Mouse (Mus musculus) layer of hippocampus, postnatal 14 days (tissue): ENCODE data around the gene Cilp. TPM values are rescaled to one million over a fixed set of nuclear protein-coding genes. Genes with fewer than 3 reads are reported as not detected.

Experiments
- DNase-seq, 2 experiments: peaks; one replicate each; pipeline ENCODE4 v3.0.0; 2021 to 2022; ENCODE audit warnings: low spot score in 2 of 2, mixed read lengths in 1 of 2
- total RNA-seq, 2 experiments: library from RNA; stranded (reverse); gene quantifications; 2 replicates each; pipeline ENCODE4 v1.2.3; 2021

Gene Cilp
- total RNA-seq, 2 experiments from 2014 or later: 0.07 to 0.14 TPM

- DNase-seq: no peak
Observed at GRCm38 (mm10) chr9:65293580-65293972, 28.6 kb downstream of the Cilp start.

DNA sequence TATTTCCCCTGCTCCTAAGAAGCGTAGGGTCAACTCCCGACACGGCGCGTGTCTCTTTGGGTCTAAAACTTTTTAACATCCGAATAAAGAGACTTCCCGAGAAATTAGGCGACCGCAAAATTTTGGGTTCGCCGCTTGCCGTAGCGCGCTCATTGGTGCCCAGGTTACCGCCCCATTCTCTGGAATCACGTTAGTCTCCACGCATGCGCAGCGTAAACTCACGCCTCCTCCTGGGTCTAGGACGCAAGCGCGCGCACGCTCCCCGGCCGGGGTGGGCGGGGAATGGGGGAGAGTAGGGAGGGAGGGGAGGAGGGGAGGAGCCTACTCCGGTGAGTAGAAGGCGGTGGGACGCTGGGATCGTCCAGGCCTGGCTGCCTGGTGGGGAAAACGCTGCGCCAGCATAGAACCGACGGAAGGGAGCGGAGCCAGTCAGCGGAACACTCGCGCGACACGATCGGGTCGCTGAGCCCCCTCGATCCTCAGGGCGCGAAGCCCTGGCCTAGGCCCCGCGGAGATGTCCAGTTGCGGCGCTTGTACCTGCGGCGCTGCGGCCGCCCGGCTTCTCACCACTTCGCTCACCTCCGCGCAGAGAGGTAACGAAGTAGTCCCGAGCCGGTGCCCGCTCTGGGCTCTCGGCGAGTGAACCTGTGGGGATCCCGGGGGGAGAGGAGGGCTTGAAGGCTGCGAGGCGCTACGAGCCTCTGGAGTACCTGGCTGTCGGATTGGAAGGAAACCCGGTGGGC is 29.2 kb downstream of the Cilp start, which contains the start of gene Clpx:
Gene Clpx, plus strand, starts transcription at position 288 of the 743 bp plus-strand sequence.
- DNase-seq: peak; percentile 95 to 99

GRCm38 (mm10) chr9:65294716-65295378 is 29.9 kb downstream of the Cilp start:
- no peak for DNase-seq

DNA sequence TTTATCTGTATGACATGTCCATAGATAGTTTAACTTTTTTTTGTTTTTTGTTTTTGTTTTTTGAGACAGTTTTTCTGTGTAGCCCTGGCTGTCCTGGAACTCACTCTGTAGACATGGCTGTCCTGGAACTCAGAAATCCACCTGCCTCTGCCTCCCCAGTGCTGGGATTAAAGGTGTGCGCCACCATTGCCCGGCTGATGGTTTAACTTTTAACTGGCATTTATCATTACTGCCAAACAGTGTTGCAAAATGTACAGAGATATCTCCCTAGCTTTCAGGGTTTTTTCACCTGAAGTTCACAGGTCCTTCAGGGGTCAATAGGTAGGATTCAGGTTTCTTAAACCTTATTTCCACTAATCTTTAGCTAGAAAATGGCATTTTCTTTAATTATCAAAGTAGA is 32.1 kb downstream of the Cilp start:
- DNase-seq: no peak

- DNase-seq: no peak
Observed at GRCm38 (mm10) chr9:65298761-65299160, 33.8 kb downstream of the Cilp start.

GRCm38 (mm10) chr9:65299650-65300049 is 34.7 kb downstream of the Cilp start:
- no peak for DNase-seq

- no peak for DNase-seq
Observed at GRCm38 (mm10) chr9:65302327-65302983, 37.5 kb downstream of the Cilp start.

GRCm38 (mm10) chr9:65303586-65303985 is 38.6 kb downstream of the Cilp start:
- no peak for DNase-seq

DNA sequence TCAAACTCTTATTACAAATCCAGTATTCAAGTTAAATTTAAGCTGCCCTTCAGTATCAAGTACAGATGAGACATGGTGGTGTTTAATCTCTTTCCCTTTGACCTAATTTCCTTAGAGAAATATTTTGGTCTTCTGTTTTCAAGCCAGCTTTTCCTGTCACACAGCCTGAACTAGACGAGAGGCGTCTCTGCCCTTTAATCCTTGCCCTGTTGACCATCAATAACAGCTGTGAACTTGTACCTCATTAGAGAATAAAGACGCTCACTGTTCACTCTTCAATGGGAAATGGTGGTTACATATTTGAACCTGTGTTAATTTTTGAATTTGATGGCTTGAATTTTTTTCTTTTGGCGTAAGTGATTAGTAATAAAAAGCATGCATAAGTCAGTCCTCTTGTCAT is 39.3 kb downstream of the Cilp start:
- no peak for DNase-seq

DNA sequence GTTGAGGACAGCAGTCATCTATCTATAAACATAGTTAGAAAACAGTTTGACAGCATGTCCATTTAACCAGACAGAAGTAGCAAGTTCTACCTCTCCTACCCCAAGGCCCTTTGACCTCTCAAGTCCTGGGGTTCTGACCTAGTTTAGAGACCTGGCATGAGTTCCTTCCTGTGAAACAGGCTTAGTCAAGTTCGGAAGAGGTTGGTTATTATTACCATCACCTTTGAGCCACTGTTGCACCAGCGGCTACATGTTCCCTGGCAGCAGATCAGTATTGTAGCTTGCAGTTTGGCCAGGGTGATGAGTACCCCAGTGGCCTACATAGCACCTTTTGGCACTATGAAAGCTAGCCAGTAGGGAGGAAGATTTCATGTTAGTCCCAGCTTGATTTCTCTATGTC is 41.7 kb downstream of the Cilp start:
- no peak for DNase-seq

GRCm38 (mm10) chr9:65308011-65308410 is 43.0 kb downstream of the Cilp start:
- DNase-seq: no peak

GRCm38 (mm10) chr9:65312669-65313357 is 47.8 kb downstream of the Cilp start:
- DNase-seq: no peak

DNA sequence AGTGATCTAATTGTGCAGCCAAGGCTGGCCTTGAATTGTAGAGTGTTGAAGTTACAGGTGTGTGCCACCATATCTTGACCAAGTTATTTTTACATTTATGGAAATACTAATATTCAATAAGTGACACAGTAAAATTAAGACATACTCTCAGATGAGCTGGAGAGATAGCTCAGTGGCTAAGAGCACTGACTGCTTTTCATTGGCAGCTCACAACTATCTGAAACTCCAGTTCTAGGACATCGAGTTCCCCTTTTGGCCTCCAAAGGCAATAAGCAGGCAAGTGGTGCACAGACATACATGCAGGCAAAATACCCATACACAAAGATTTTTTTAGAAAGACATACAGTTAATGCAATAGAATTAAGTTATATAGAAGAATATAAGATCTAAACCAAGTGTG is 48.9 kb downstream of the Cilp start:
- DNase-seq: no peak

DNA sequence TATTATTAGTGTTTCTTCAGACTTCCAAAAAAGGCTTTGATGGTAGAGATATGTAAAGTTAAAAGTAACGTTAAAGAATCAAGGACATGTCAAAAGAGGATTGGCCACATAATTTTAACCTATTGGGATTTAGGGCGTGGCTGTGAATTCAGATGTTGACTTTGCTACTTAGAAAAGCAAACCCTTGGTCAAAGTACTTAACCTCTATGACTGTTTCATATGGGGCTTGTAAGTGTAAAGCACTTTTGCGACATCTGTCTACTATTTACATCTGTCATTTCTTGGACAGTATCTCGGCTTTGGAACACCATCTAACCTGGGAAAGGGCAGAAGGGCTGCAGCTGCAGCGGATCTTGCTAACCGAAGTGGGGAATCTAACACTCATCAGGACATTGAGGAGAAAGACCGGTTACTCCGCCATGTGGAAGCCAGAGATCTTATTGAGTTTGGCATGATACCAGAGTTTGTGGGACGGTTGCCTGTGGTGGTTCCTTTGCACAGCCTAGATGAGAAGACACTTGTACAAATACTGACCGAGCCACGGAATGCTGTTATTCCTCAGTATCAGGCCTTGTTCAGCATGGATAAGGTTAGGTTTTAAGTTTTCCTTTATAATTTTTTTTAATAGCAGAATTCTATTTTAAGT is 57.4 kb downstream of the Cilp start:
- DNase-seq: no peak

GRCm38 (mm10) chr9:65325971-65326370 is 61.0 kb downstream of the Cilp start:
- DNase-seq: no peak

DNA sequence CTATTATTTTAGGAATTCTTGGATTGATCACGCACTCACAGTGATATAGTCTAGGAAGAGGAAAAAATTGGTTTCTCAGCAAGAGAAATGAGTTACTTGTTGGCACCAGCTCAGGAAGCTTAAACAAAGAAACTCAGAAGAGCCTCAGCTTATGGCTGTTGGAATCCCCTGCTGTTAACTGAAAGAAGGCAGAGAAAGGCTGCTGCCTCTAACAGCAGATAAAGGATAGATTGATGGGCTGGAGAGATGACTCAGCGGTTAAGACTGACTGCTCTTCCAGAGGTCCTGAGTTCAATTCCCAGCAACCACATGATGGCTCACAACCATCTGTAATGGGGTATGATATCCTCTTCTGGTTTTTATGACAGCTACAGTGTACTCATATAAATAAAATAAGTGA is 62.4 kb downstream of the Cilp start:
- no peak for DNase-seq

Other genes with a start within 250 kb of the Cilp start
- 100 to 1,000 TPM; 161 to 165 TPM for gene Hacd3, start 243.5 kb upstream of the Cilp start, total RNA-seq
- gene Dpp8, start 232.8 kb upstream of the Cilp start, total RNA-seq: 100 to 1,000 TPM; 136 to 151 TPM
- gene Igdcc4, start 163.7 kb upstream of the Cilp start, total RNA-seq: 10 to 100 TPM; 26.1 to 30.4 TPM
- 1 to 10 TPM; 5.3 to 6.1 TPM for gene Igdcc3, start 124.0 kb upstream of the Cilp start, total RNA-seq
- 1 to 10 TPM; 4.1 TPM for gene Parp16, start 69.8 kb upstream of the Cilp start, total RNA-seq
- gene Clpx, start 29.1 kb downstream of the Cilp start, total RNA-seq: 10 to 100 TPM; 30.4 to 30.8 TPM
- gene Pdcd7, start 80.9 kb downstream of the Cilp start, total RNA-seq: 10 to 100 TPM; 22.4 to 27.2 TPM
- 1 to 10 TPM; 3.8 to 6.5 TPM for gene Ubap1l, start 95.9 kb downstream of the Cilp start, total RNA-seq
- gene Kbtbd13, start 126.5 kb downstream of the Cilp start, total RNA-seq: under 1 TPM; 0.21 to 0.25 TPM
- 1 to 10 TPM; 3.6 to 4.8 TPM for gene Rasl12, start 133.3 kb downstream of the Cilp start, total RNA-seq
- not detected for gene Slc51b, start 157.8 kb downstream of the Cilp start, total RNA-seq
- gene Mtfmt, start 170.6 kb downstream of the Cilp start, total RNA-seq: 10 to 100 TPM; 18.4 to 18.8 TPM
- gene Spg21, start 195.8 kb downstream of the Cilp start, total RNA-seq: 10 to 100 TPM; 25.4 to 27.1 TPM